Mouse (Mus musculus) kidney, postnatal 10 days (tissue): ENCODE measurements around the gene Abo.
A peak's percentile ranks its signal among the peaks of the same experiment; 100 is the strongest.

Experiments used
- DNase-seq: peaks from one replicate; pipeline ENCODE4 v3.0.0; 2021; ENCODE audit warnings: mixed read lengths

Abo gene

GRCm38 (mm10) chr2:26862856-26863255, 1.9 kb downstream of the Abo start:
- no peak for DNase-seq

- peak; percentile 55 for DNase-seq
Observed at GRCm38 (mm10) chr2:26847706-26848105, 17.1 kb downstream of the Abo start.

GRCm38 (mm10) chr2:26832478-26832877, 32.3 kb downstream of the Abo start:
- no peak for DNase-seq

- DNase-seq, result no peak
Observed at GRCm38 (mm10) chr2:26828047-26828446, 36.7 kb downstream of the Abo start.

GRCm38 (mm10) chr2:26827261-26827975, 37.4 kb downstream of the Abo start:
- no peak for DNase-seq
